Mouse (Mus musculus) erythroblast, embryonic 14.5 days (primary cell): ENCODE measurements around the gene Lrp4.

ENCODE experiments used
- GATA1 ChIP-seq: IDR thresholded peaks from 2 replicates; pipeline ENCODE4 v1.6.1; 2012; ENCODE audit warnings: low read length, inconsistent platforms, mixed read lengths
- TAL1 ChIP-seq: IDR thresholded peaks from 3 replicates; pipeline ENCODE4 v1.6.1; 2012; ENCODE audit warnings: low read length, inconsistent platforms, mixed read lengths

DNA sequence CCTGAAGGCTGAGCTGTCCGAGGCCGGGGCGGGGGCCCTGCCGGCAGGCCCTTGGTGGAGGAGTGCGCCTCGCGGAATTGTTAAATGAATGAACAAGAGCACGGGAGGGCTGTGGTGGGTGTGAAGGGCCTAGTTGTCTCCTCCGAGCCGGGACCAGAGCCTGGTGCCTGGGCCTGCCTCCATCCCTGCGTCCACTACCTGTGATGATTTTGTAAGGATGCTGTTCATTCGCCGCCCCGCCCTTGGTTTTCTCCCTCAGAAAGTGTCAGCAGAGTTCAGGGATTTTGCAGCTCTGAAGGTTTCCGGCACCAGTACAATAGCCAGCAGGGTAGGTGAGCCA is 69.8 kb downstream of the Lrp4 start:
- TF ChIP-seq GATA1 (no peak), TAL1 (no peak)
